Mouse (Mus musculus): ENCODE measurements around the gene Sesn1. TPM values are rescaled to one million over a fixed set of nuclear protein-coding genes. Genes with fewer than 3 reads are reported as not detected.
"Not testable (repeated sequence)": the region's sequence is repeated elsewhere in the genome, so short reads cannot be mapped to it uniquely, and the experiment has no call there.

Sesn1 gene
- total RNA-seq (2021): 10 to 100 TPM; 47.1 to 51.7 TPM

- peak; percentile 87 to 89 for DNase-seq
Observed at GRCm38 (mm10) chr10:41809771-41810563, at the start of gene Sesn1, which contains the start of gene Cep57l1. Gene Sesn1, plus strand, starts transcription at chr10:41809935. Gene Cep57l1, minus strand, starts transcription at chr10:41809871.

- DNase-seq: no peak
Observed at GRCm38 (mm10) chr10:41760866-41761265, 48.9 kb upstream of the Sesn1 start.

- no peak for DNase-seq
Observed at GRCm38 (mm10) chr10:41763741-41764385, 45.9 kb upstream of the Sesn1 start.

GRCm38 (mm10) chr10:41765586-41765985 is 44.1 kb upstream of the Sesn1 start:
- DNase-seq: no peak

- DNase-seq: no peak
Observed at GRCm38 (mm10) chr10:41766280-41766679, 43.5 kb upstream of the Sesn1 start.

- DNase-seq: no peak
Observed at GRCm38 (mm10) chr10:41767254-41767653, 42.5 kb upstream of the Sesn1 start.

- no peak for DNase-seq
Observed at GRCm38 (mm10) chr10:41792375-41792774, 17.4 kb upstream of the Sesn1 start.

- no peak for DNase-seq
Observed at GRCm38 (mm10) chr10:41797253-41797652, 12.5 kb upstream of the Sesn1 start.

GRCm38 (mm10) chr10:41803467-41803866 is 6.3 kb upstream of the Sesn1 start:
- DNase-seq: no peak

- DNase-seq: no peak
Observed at GRCm38 (mm10) chr10:41804711-41805110, 5.0 kb upstream of the Sesn1 start.

GRCm38 (mm10) chr10:41805729-41806355 is 3.9 kb upstream of the Sesn1 start:
- no peak for DNase-seq

GRCm38 (mm10) chr10:41809080-41809770 is 510 bp upstream of the Sesn1 start:
- DNase-seq: peak; percentile 86 to 88

GRCm38 (mm10) chr10:41810564-41811455 is 1.1 kb downstream of the Sesn1 start:
- DNase-seq: no peak

GRCm38 (mm10) chr10:41812566-41812965 is 2.8 kb downstream of the Sesn1 start:
- DNase-seq: no peak

- DNase-seq: no peak
Observed at GRCm38 (mm10) chr10:41814305-41814853, 4.6 kb downstream of the Sesn1 start.

GRCm38 (mm10) chr10:41816516-41816915 is 6.8 kb downstream of the Sesn1 start:
- no peak for DNase-seq

GRCm38 (mm10) chr10:41818036-41818732 is 8.4 kb downstream of the Sesn1 start:
- DNase-seq: no peak

- DNase-seq: not testable (repeated sequence)
Observed at GRCm38 (mm10) chr10:41818733-41819070, 9.0 kb downstream of the Sesn1 start.

- no peak for DNase-seq
Observed at GRCm38 (mm10) chr10:41819307-41819706, 9.6 kb downstream of the Sesn1 start.

- no peak for DNase-seq
Observed at GRCm38 (mm10) chr10:41820401-41820800, 10.7 kb downstream of the Sesn1 start.

- DNase-seq: no peak
Observed at GRCm38 (mm10) chr10:41821171-41821570, 11.4 kb downstream of the Sesn1 start.
